Mouse (Mus musculus) megakaryocyte, embryonic 14.5 days (primary cell): ENCODE measurements around the gene Pde4b. TPM values are rescaled to one million over a fixed set of nuclear protein-coding genes. Genes with fewer than 3 reads are reported as not detected.

Source experiments
- H3K27me3 ChIP-seq: replicated peaks from 2 replicates; pipeline ENCODE3; 2012; ENCODE audit warnings: inconsistent platforms
- H3K36me3 ChIP-seq: replicated peaks from 2 replicates; pipeline ENCODE3; 2012; ENCODE audit warnings: low read length, inconsistent platforms, mixed read lengths
- H3K4me1 ChIP-seq: 2 replicates; pipeline ENCODE4 v1.6.1; 2012; ENCODE audit warnings: inconsistent platforms
- H3K4me3 ChIP-seq: replicated peaks from 2 replicates; pipeline ENCODE3; 2012; ENCODE audit warnings: moderate library complexity, mild to moderate bottlenecking, inconsistent platforms
- H3K9me3 ChIP-seq: 2 replicates; pipeline ENCODE4 v1.6.1; 2012; ENCODE audit warnings: inconsistent platforms
- FLI1 ChIP-seq: IDR thresholded peaks from 2 replicates; pipeline ENCODE4 v1.6.1; 2012; ENCODE audit warnings: low read length, inconsistent platforms, mixed read lengths
- GATA1 ChIP-seq: IDR thresholded peaks from 3 replicates; pipeline ENCODE4 v1.6.1; 2012; ENCODE audit warnings: mixed read lengths, low read length, inconsistent platforms, borderline replicate concordance
- polyA plus RNA-seq: library from polyadenylated mRNA; stranded (reverse); fragments of >175 nt; gene quantifications from 2 replicates; pipeline ENCODE4 v1.2.3, GENCODE M21; 2012; ENCODE audit warnings: low replicate concordance; ENCODE audit not compliant: insufficient read depth

Gene Pde4b
- polyA plus RNA-seq, 1 experiment = 1.2 TPM

DNA sequence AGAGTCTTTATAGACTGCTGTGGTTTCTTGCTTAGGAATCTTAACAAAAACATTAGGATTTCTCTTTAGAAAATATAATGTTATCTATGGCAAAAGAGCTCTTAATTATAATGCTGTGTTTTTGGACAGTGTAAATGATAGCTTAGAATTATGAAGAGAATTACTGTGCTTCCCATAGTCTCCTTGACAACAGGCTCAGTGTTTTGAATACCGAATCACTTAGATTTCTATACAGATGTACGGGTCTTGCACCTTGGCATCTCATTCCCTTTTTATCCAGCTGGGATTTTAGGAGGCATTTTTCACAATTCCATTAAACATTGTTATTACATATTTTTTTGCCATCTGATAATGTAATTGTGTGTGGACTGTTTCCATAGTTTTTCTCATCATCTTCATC is 151.8 kb downstream of the Pde4b start:
- H3K36me3 ChIP-seq = no peaks in the 10 kb centered on the region
- no peaks in the 10 kb centered on the region for H3K9me3 ChIP-seq
- no peak for TF ChIP-seq GATA1
- TF ChIP-seq FLI1 = no peak
- no peaks in the 10 kb centered on the region for H3K27me3 ChIP-seq
- no peaks in the 10 kb centered on the region for H3K4me1 ChIP-seq
- no peak overlapping the region for H3K4me3 ChIP-seq

GRCm38 (mm10) chr4:102239657-102240390 is 152.5 kb downstream of the Pde4b start:
- H3K27me3 ChIP-seq = no peaks in the 10 kb centered on the region
- H3K9me3 ChIP-seq = no peaks in the 10 kb centered on the region
- H3K4me1 ChIP-seq = no peaks in the 10 kb centered on the region
- H3K36me3 ChIP-seq = no peaks in the 10 kb centered on the region
- no peak overlapping the region for H3K4me3 ChIP-seq
- no peak for TF ChIP-seq FLI1
- TF ChIP-seq GATA1 = no peak

- Histone ChIP-seq H3K4me3 (no peak overlapping the region), H3K4me1 (no peaks in the 10 kb centered on the region), H3K9me3 (no peaks in the 10 kb centered on the region), H3K27me3 (no peaks in the 10 kb centered on the region), H3K36me3 (no peaks in the 10 kb centered on the region)
- TF ChIP-seq FLI1 (no peak), GATA1 (no peak)
Measured at GRCm38 (mm10) chr4:102240754-102241427, 153.5 kb downstream of the Pde4b start.

DNA sequence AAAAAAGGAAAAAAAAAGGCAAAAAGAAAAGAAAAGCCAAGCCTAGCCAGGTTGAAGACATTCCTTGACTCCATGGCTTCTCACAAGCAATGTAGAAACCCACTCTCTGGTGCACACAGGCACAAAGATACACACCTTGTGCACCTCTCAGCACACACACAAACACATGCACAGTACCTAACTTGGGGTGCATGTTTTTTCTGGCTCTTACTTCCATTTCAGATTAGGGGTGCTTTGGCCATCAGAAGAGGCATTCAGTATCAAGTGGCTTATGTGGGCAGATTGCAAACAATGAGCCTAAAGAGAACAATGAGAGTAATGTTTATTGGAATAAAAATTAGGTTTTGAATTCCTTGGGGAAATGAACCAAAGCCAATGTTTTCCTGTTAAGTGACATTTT is 166.7 kb downstream of the Pde4b start:
- Histone ChIP-seq H3K4me1 (no peaks in the 10 kb centered on the region), H3K4me3 (no peak overlapping the region), H3K9me3 (no peaks in the 10 kb centered on the region), H3K36me3 (no peaks in the 10 kb centered on the region), H3K27me3 (no peaks in the 10 kb centered on the region)
- TF ChIP-seq FLI1 (no peak), GATA1 (no peak)

DNA sequence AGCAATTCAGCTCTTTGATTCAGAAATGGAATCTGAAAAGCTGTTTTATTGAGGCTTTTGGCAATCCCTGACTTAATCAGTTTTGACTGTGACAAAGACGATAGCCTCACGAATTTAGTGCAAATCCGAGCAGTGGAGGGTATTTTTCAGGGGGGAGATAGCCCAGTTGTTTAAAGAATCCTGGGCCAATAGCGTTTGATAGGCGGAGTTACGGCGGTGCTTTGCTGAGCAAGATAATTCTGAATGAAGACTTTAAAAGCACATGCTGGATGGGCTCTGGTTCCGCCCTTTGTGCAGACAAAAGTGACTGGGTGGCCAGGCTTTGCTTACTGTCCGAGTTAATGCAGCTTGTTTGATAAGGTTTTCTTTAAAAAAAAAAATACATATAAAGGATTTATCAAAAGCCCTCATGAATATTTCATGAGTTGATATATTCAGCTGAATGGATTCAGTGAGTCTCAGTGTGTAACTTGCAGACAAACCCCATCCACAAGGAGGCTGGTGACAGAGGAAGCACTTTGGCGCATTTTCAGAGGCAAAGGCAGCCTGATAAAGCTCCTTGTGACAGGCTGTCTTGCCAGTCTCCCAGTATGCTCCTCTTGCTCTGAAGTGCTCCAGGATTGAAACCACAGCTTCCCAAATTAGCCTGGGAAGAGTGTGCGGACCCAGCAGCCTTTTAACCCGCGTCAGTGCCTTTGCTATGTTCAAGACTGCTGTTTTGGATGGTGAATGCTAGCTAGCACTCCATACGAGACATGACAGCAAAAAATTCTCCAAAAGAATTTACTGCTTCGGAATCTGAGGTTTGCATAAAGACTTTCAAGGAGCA is 167.3 kb downstream of the Pde4b start:
- no peaks in the 10 kb centered on the region for H3K36me3 ChIP-seq
- TF ChIP-seq GATA1 (no peak), FLI1 (no peak)
- H3K9me3 ChIP-seq = no peaks in the 10 kb centered on the region
- no peak overlapping the region for H3K4me3 ChIP-seq
- H3K27me3 ChIP-seq = no peaks in the 10 kb centered on the region
- H3K4me1 ChIP-seq = no peaks in the 10 kb centered on the region

DNA sequence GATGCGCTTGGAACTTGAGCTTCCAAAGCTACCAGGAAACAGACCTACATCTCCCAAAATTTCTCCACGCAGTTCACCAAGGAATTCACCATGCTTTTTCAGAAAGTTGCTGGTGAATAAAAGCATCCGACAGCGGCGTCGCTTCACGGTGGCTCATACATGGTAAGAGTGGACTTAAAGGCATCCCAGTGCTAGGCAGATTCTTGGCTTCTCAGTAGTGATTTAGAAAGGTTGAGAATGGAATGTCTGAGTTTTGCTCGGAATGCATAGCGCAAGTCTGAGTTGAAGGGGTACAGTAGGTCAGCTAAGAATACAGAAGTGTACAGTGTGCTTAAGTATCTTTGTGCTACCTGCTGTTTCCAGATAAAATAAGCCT is 167.9 kb downstream of the Pde4b start:
- TF ChIP-seq GATA1 = no peak
- no peak for TF ChIP-seq FLI1
- Histone ChIP-seq H3K9me3 (no peaks in the 10 kb centered on the region), H3K27me3 (no peaks in the 10 kb centered on the region), H3K4me1 (no peaks in the 10 kb centered on the region), H3K36me3 (no peaks in the 10 kb centered on the region), H3K4me3 (no peak overlapping the region)

- Histone ChIP-seq H3K27me3 (no peaks in the 10 kb centered on the region), H3K4me3 (no peak overlapping the region), H3K36me3 (no peaks in the 10 kb centered on the region), H3K4me1 (no peaks in the 10 kb centered on the region), H3K9me3 (no peaks in the 10 kb centered on the region)
- TF ChIP-seq FLI1 (no peak), GATA1 (no peak)
Measured at GRCm38 (mm10) chr4:102256170-102256960, 169.0 kb downstream of the Pde4b start.

DNA sequence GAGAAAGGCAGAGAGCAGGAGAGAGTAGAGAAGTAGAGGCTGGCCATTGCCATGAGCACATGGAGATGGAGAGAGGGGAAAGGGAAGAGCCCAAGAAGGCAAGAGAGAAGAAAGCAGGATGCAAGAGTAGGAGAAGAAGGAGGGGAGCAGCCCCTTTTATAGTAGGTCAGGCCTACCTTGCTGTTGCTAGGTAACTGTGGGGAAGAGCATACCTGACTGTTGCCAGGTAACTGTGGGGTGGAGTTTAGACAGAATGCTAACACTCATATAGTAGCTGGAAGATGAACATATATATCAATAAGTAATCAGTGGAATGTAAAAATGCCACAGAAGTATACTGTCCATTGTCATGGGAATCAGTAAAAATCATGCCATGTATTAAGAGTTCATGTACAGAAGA is 172.9 kb downstream of the Pde4b start:
- Histone ChIP-seq H3K9me3 (no peaks in the 10 kb centered on the region), H3K36me3 (no peaks in the 10 kb centered on the region), H3K4me3 (no peak overlapping the region), H3K27me3 (no peaks in the 10 kb centered on the region), H3K4me1 (no peaks in the 10 kb centered on the region)
- no peak for TF ChIP-seq FLI1
- no peak for TF ChIP-seq GATA1

DNA sequence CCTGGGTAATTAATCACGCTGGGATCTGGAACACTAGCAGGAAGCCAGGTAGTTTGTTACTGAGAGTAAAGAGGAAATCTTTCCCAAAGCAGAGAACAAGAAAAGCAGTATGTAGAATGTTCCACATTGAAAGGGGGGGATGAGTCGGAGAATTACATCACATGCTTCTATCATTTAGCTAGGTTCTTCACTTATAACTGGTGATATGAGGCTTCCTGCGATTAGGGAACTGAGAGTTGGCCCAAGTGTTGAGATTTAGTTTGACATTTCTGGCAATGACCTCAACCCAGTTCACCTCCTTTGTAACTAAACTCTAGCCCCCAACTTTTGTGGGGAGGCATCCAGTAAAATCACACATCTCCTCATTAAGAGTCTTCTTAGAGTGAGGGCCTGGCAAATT is 185.0 kb downstream of the Pde4b start:
- H3K4me1 ChIP-seq = no peaks in the 10 kb centered on the region
- H3K9me3 ChIP-seq = no peaks in the 10 kb centered on the region
- H3K27me3 ChIP-seq = no peaks in the 10 kb centered on the region
- TF ChIP-seq GATA1 (no peak), FLI1 (no peak)
- H3K4me3 ChIP-seq = no peak overlapping the region
- H3K36me3 ChIP-seq = no peaks in the 10 kb centered on the region

DNA sequence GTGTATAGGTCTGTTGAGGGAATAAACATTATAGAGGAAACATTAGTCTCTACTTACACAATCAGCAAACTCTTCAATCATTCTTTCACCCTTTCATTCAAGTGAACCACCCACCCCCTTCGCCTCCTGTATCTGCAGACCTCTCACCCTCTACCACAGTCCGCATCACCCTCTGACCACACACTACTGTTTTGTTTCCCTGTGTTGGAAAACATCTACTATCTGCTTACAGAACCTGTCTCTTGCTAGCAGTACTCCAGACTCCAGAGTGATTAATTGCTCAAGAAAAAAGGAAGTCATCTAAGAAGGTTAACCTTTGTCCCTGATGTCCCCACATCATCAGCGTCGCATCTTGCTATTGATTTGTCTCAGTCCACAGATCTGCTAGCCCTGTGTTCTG is 185.4 kb downstream of the Pde4b start:
- H3K4me3 ChIP-seq = no peak overlapping the region
- no peaks in the 10 kb centered on the region for H3K27me3 ChIP-seq
- no peaks in the 10 kb centered on the region for H3K4me1 ChIP-seq
- TF ChIP-seq FLI1 (no peak), GATA1 (no peak)
- H3K9me3 ChIP-seq = no peaks in the 10 kb centered on the region
- H3K36me3 ChIP-seq = no peaks in the 10 kb centered on the region
